Mouse (Mus musculus): Measurements from ENCODE around the gene Ebf1. TPM values are rescaled to one million over a fixed set of nuclear protein-coding genes. Genes with fewer than 3 reads are reported as not detected.

The Ebf1 gene
- polyA plus RNA-seq, 1 experiment from 2014 or later: 41.9 TPM

DNA sequence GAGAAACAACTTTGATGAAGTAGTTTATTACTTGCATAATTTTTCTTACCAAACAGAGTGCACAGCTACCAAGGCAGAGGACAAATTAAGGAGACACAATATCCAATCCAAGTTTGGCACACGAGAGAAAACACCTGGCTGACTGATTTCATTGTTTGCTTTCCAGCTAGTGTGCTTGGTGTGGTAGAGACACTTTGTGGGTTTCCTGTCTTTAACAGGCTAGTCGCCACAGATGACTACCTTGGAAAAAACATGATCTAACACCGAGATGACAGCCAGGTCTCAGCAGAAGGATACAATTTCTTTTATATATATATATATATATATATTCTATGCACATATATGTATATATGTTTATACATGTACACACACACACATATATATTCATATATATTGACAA lies 332.0 kb downstream of the Ebf1 start:
- H3K9me3 ChIP-seq: no peaks in the 10 kb centered on the region
- WGBS: 77% methylated on average over 3 of the region's 3 CpGs
- DNase-seq (ENCODE audit: low spot score): no peak
- H3K4me1 ChIP-seq: peaks cover 2% of the 10 kb centered on the region; the same call in 1 of the 2 replicates
- H3K4me3 ChIP-seq: no peak overlapping the region
- no peak overlapping the region for H3K27ac ChIP-seq (replicated peaks)
- H3K36me3 ChIP-seq (replicated peaks): no peaks in the 10 kb centered on the region
- no peaks in the 10 kb centered on the region for H3K27me3 ChIP-seq (replicated peaks; ENCODE audit: low read depth, poor library complexity, severe bottlenecking)

DNA sequence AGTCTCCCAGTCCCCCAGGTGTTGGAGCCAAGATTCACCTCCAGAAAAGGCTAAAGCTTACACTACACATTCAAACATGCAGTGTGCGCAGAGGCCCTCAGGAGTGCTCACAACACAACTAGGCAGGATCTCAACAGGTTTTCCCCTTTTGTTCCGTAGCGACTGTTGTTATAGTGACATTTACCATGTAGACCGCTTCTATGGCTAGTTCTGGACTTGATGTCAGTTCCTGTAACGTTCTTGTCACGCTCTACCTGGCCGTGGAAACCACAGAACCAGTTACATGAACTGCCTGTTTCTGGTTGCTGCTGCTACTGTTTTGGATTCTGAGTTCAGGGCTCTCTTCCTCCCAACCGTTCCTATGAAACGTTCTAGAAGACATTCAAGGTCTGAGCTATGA lies 333.2 kb downstream of the Ebf1 start:
- Histone ChIP-seq H3K27ac (replicated peaks) (no peak overlapping the region), H3K9me3 (no peaks in the 10 kb centered on the region), H3K36me3 (replicated peaks) (no peaks in the 10 kb centered on the region), H3K4me3 (no peak overlapping the region), H3K27me3 (replicated peaks; ENCODE audit: low read depth, poor library complexity, severe bottlenecking) (no peaks in the 10 kb centered on the region), H3K4me1 (peaks cover 2% of the 10 kb centered on the region; the same call in 1 of the 2 replicates)
- DNase-seq (ENCODE audit: low spot score): no peak
- 93% methylated on average over 9 of the region's 9 CpGs for WGBS

DNA sequence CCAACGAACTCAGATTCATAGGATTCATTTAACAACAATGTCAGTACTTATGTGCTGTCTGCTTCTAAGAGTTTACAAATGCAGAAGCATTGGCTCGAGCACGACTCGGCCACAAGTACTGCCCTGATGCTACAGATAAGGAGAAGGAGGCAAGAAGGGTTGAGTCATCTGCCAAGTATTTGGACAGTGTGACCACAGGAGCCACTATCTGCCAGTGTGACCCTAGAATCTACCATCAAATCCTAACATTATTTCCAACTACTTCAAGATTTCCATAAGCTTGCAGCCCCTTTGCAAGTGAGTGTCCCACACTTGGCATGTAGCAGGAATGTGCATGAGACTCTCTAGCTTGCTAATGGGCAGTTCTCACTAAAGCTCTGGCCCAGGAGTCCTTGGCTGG lies 334.4 kb downstream of the Ebf1 start:
- Histone ChIP-seq H3K4me3 (no peak overlapping the region), H3K4me1 (peaks cover 2% of the 10 kb centered on the region; the same call in 1 of the 2 replicates), H3K27ac (replicated peaks) (no peak overlapping the region), H3K9me3 (no peaks in the 10 kb centered on the region), H3K27me3 (replicated peaks; ENCODE audit: low read depth, poor library complexity, severe bottlenecking) (no peaks in the 10 kb centered on the region), H3K36me3 (replicated peaks) (no peaks in the 10 kb centered on the region)
- no peak for DNase-seq (ENCODE audit: low spot score)
- WGBS: 90% methylated on average over 4 of the region's 4 CpGs

DNA sequence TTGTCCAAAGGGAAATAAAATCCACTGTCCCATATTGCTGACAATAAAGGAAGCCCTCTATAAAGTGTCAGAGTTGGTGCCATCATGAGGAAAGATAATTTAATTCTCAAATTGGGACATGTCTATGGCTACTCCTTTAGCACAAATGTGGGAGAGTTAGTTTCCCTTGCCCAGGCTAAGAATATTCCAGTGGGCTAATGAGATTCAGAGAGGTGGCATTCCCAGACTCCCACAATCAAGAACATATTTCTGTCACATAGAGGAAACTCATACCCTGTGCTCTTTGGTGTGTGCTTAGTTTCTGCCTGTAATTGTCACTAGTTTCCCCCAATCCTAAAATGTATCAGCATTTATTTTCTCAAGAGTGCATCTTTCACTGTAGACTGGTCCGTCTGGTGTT lies 336.2 kb downstream of the Ebf1 start:
- DNase-seq (ENCODE audit: low spot score): no peak
- peaks cover 2% of the 10 kb centered on the region; the same call in 1 of the 2 replicates for H3K4me1 ChIP-seq
- 90% methylated on average over 1 of the region's 1 CpGs for WGBS

DNA sequence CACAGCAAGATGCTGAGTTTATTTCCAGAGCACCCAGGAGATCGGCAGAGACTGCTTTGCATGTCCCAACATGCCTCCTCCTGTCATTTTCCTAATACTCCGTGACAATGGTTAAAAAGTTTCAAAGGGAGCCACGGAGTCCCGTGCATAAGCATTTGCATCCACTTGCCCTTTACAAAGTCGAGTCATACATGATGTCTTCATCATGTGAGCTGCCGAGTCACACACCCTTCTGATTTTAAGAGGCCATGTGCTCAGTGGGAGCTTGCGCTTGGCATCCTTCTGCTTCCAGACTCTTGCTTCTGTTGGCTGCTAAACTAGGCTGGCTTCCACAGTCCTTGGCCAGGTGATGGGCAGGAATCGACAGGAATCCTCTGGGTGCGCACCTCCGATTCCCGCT lies 336.7 kb downstream of the Ebf1 start:
- H3K4me1 ChIP-seq: peaks cover 2% of the 10 kb centered on the region; the same call in 1 of the 2 replicates
- 84% methylated on average over 11 of the region's 11 CpGs for WGBS
- no peak for DNase-seq (ENCODE audit: low spot score)
- H3K27ac ChIP-seq (replicated peaks): no peak overlapping the region
- H3K4me3 ChIP-seq: no peak overlapping the region
- H3K27me3 ChIP-seq (replicated peaks; ENCODE audit: low read depth, poor library complexity, severe bottlenecking): no peaks in the 10 kb centered on the region
- no peaks in the 10 kb centered on the region for H3K9me3 ChIP-seq
- H3K36me3 ChIP-seq (replicated peaks): no peaks in the 10 kb centered on the region

More for the DNA sequence above, 336.2 kb downstream of the Ebf1 start:
- Histone ChIP-seq H3K36me3 (replicated peaks) (no peaks in the 10 kb centered on the region), H3K4me3 (no peak overlapping the region), H3K27ac (replicated peaks) (no peak overlapping the region), H3K27me3 (replicated peaks; ENCODE audit: low read depth, poor library complexity, severe bottlenecking) (no peaks in the 10 kb centered on the region), H3K9me3 (no peaks in the 10 kb centered on the region)

DNA sequence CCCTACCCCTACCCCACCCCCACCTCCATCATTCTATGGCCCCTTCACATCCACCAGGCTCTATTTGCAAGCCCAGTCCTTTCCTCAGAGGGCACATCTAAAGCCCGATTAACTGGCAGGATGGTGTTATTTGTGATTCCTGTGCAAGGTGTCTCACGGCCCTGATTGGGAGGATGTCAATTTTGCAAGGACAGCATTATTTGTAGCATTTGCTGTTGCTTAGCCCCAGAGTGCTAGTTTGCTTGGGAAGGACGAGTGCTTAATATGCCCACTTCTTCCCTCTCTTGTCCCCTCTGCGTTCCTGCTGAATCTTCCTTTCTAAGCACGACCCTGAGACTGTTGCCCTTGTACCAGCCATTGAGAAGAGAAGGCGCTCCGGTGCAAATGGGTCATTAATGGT lies 337.2 kb downstream of the Ebf1 start:
- no peak overlapping the region for H3K4me3 ChIP-seq
- H3K36me3 ChIP-seq (replicated peaks): no peaks in the 10 kb centered on the region
- WGBS: 87% methylated on average over 7 of the region's 7 CpGs
- peaks cover 2% of the 10 kb centered on the region; the same call in 1 of the 2 replicates for H3K4me1 ChIP-seq
- no peaks in the 10 kb centered on the region for H3K27me3 ChIP-seq (replicated peaks; ENCODE audit: low read depth, poor library complexity, severe bottlenecking)
- no peak for DNase-seq (ENCODE audit: low spot score)
- no peaks in the 10 kb centered on the region for H3K9me3 ChIP-seq
- no peak overlapping the region for H3K27ac ChIP-seq (replicated peaks)

DNA sequence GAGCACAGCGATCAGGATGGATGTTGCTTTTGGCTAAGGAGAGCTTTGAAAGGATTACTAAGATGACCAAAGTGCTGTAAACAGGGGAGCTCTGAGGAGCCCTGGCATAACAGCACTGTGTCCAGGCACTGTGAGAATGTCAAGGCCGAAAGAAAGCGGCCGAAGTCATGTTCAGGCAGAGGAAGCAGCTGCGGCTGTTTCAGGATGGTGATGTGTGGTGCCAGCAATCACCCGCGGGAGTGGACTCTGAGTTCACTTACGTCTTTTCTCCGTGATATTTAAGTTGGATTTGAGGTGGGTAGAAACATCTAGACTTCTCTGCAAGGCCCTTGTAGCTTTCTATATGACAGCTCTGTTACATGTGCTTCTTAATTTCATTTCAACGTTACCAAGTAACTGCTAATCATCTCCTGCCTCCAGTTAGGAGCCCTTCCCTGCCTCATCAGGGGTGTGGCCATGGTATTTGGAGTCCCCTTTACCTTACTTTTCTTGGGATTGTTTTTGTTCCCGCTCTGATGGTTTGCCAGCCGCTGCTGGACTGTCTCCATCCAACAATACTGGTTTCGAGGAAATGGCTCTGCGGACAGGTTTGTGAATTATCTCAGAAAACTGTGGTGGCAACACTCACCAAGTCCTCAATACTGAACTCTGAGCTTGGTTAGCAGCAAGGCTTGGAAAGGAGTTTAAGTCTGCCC lies 345.8 kb downstream of the Ebf1 start:
- no peaks in the 10 kb centered on the region for H3K9me3 ChIP-seq
- H3K4me1 ChIP-seq: 0 out of 2 replicates have a peak, but pooled peaks cover 3% of the 10 kb centered on the region
- H3K27ac ChIP-seq (replicated peaks): no peak overlapping the region
- DNase-seq (ENCODE audit: low spot score): no peak
- no peak overlapping the region for H3K4me3 ChIP-seq
- no peaks in the 10 kb centered on the region for H3K27me3 ChIP-seq (replicated peaks; ENCODE audit: low read depth, poor library complexity, severe bottlenecking)
- H3K36me3 ChIP-seq (replicated peaks): no peaks in the 10 kb centered on the region
- WGBS: 87% methylated on average over 14 of the region's 14 CpGs

DNA sequence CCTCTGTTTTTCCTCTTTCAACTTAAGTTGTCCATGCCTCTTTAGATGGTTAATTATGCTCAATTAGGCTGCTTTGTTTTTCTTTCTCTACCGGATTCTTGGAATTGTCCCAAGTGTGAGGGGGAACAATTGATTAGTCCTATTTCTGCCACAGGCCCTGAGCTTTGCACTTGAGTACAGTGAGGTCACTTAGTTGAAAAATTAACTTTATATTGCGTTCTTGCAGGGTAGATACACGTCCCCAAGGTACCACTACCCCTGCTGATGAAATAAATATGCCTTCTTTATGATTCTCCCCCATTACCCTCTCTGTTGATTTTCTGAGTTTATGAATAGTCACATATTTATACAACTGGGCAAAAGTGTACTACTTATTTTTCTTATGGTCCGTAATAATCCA lies 351.9 kb downstream of the Ebf1 start:
- Histone ChIP-seq H3K36me3 (replicated peaks) (no peaks in the 10 kb centered on the region), H3K4me1 (peaks cover 4% of the 10 kb centered on the region; the same call in 1 of the 2 replicates), H3K4me3 (no peak overlapping the region), H3K27me3 (replicated peaks; ENCODE audit: low read depth, poor library complexity, severe bottlenecking) (no peaks in the 10 kb centered on the region), H3K27ac (replicated peaks) (no peak overlapping the region), H3K9me3 (no peaks in the 10 kb centered on the region)
- no peak for DNase-seq (ENCODE audit: low spot score)
- 69% methylated on average over 4 of the region's 4 CpGs for WGBS

DNA sequence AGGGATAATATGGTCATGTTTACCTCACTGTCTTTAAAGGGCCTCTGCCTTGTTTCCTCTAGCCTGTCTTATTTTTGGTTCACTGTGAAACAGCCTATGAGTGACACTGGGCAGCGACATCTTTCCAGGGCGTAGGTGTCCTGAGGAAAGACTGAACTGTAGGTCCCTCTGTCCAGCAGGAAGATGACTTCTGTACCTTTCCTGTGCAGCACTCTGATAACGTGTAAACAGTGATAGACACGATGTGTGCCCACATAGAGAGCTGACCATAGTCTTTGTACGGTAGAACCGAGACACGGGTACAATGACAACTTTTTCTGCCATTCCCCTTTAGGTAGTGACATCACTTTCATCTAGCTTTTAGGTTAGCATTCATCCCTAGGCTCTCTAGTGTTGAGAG lies 357.2 kb downstream of the Ebf1 start:
- H3K9me3 ChIP-seq: no peaks in the 10 kb centered on the region
- no peaks in the 10 kb centered on the region for H3K36me3 ChIP-seq (replicated peaks)
- H3K4me1 ChIP-seq: peaks cover 26% of the 10 kb centered on the region
- no peak overlapping the region for H3K27ac ChIP-seq (replicated peaks)
- no peaks in the 10 kb centered on the region for H3K27me3 ChIP-seq (replicated peaks; ENCODE audit: low read depth, poor library complexity, severe bottlenecking)
- DNase-seq (ENCODE audit: low spot score): no peak
- H3K4me3 ChIP-seq: no peak overlapping the region
- WGBS: 92% methylated on average over 7 of the region's 7 CpGs

DNA sequence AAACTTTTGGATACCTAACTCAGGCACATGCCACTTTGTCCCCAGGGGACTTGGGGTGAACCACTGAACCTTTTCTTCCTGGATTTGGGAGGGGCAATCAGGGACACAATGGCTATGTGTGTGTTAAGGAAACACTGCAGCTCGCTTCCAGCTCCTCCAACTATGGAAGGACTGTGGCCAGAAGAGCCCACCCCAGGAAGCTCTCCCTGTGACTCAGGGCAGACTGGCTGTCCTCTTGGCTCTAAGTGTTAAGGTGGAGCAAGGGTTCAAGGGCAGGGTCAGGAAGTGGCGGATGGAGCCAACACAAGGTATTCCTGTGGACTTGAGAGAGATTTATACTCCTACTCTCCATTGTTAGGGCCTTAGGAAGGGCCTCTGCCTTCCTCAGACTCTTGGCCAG lies 358.0 kb downstream of the Ebf1 start:
- Histone ChIP-seq H3K9me3 (no peaks in the 10 kb centered on the region), H3K27me3 (replicated peaks; ENCODE audit: low read depth, poor library complexity, severe bottlenecking) (no peaks in the 10 kb centered on the region), H3K27ac (replicated peaks) (no peak overlapping the region; the same call in 1 of the 2 replicates), H3K36me3 (replicated peaks) (no peaks in the 10 kb centered on the region), H3K4me1 (peaks cover 26% of the 10 kb centered on the region), H3K4me3 (no peak overlapping the region)
- DNase-seq (ENCODE audit: low spot score): no peak
- 41% methylated on average over 2 of the region's 2 CpGs for WGBS

DNA sequence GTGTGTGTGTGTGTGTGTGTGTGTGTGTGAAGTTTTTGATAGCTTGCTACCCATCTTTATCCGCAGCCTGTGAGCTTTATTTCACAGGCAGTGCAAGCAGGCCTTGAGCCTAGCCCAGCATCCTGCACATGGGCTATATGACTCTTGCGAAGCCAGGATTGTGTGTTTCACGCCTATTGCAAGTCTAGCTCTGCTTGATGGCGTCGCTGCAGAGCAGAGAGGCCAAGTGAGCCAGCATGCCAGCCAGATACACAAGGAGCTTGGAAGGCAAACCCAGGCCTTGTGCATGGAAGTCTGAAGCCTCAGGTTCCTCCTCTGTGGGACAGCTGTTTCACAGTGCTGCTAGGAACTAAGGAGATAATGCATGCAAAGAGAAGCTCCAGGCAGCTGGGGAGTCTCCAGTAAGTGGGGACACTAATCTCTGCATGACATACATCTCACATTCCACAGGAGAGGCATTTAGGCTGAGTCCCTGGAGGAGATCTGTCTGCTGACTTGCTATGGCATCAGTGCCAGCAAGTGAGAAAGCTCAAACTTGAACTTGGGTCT lies 359.2 kb downstream of the Ebf1 start:
- 78% methylated on average over 5 of the region's 5 CpGs for WGBS
- no peaks in the 10 kb centered on the region for H3K36me3 ChIP-seq (replicated peaks)
- peaks cover 26% of the 10 kb centered on the region for H3K4me1 ChIP-seq
- H3K27ac ChIP-seq (replicated peaks): peak overlapping the region; percentile 42
- H3K4me3 ChIP-seq: no peak overlapping the region
- H3K27me3 ChIP-seq (replicated peaks; ENCODE audit: low read depth, poor library complexity, severe bottlenecking): no peaks in the 10 kb centered on the region
- DNase-seq (ENCODE audit: low spot score): no peak
- no peaks in the 10 kb centered on the region for H3K9me3 ChIP-seq

DNA sequence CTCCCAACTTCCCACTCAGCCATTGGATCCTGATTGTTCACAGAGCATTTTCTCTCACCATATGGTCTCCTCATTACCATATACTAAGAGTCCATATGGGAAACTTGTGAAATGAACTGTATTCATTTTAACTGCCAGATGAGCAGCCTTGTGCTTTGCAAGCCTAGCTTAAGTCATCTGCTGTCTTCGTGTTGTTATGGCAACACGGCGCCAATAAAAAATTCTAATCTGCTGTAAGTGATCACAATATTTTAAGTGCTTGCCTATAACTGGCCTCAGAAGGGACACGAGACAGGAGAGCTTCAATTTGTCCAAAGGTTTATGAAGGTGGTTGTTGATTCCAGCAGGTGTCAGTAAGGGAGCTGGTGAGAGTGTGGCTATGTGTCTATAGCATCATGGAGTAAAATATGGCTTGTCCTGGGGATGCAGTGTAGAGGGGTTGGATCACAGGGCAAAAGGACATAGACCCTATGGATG lies 360.8 kb downstream of the Ebf1 start:
- 90% methylated on average over 4 of the region's 4 CpGs for WGBS
- no peaks in the 10 kb centered on the region for H3K9me3 ChIP-seq
- no peaks in the 10 kb centered on the region for H3K36me3 ChIP-seq (replicated peaks)
- peaks cover 32% of the 10 kb centered on the region for H3K4me1 ChIP-seq
- no peak for DNase-seq (ENCODE audit: low spot score)
- H3K27me3 ChIP-seq (replicated peaks; ENCODE audit: low read depth, poor library complexity, severe bottlenecking): no peaks in the 10 kb centered on the region
- no peak overlapping the region for H3K27ac ChIP-seq (replicated peaks)
- H3K4me3 ChIP-seq: no peak overlapping the region

DNA sequence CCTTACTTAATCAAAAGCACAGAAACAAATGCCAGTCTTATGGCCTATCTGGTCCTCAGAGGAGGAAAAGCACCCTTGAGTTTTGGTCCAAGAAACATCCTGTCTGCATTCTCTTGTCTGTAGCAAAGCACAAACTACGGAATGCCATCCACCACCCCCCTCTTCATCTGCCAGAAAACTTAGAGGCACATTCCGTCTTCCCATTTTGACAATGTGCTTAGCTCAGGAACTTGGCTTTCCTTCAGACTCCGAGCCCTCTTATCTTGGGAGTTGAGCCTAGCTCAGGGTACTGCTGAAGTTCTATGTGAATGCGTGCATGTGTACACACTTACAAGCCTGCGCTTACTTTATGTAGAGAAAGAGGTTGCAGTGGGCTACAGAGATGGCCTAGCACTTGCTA lies 362.3 kb downstream of the Ebf1 start:
- Histone ChIP-seq H3K27ac (replicated peaks) (no peak overlapping the region), H3K27me3 (replicated peaks; ENCODE audit: low read depth, poor library complexity, severe bottlenecking) (no peaks in the 10 kb centered on the region), H3K4me1 (peaks cover 37% of the 10 kb centered on the region), H3K36me3 (replicated peaks) (no peaks in the 10 kb centered on the region), H3K4me3 (no peak overlapping the region), H3K9me3 (no peaks in the 10 kb centered on the region)
- no peak for DNase-seq (ENCODE audit: low spot score)
- WGBS: 84% methylated on average over 5 of the region's 5 CpGs

Measured in embryonic facial prominence, embryonic 10.5 days (tissue).